Mouse (Mus musculus) liver, postnatal 0 days (tissue): ENCODE results near the gene Zmynd19. TPM values are rescaled to one million over a fixed set of nuclear protein-coding genes. Genes with fewer than 3 reads are reported as not detected.
A peak's percentile ranks its signal among the peaks of the same experiment; 100 is the strongest.

Experiments
- ATAC-seq: fragments of 200-750 bp; cut with Nextera tagmentation; 2 replicates; pipeline ENCODE4 v1.8.0; 2017; ENCODE audit warnings: mild to moderate bottlenecking, moderate library complexity
- DNase-seq: peaks from one replicate; pipeline ENCODE4 v3.0.0-alpha.2; 2016
- H3K27ac ChIP-seq: fragments of 300-500 bp; sonication (generic); 2 replicates; pipeline ENCODE4 v1.5.1; 2014; ENCODE audit warnings: antibody characterized with exemption, moderate library complexity, mild to moderate bottlenecking, low read depth
- H3K27me3 ChIP-seq: fragments of 300-500 bp; sonication (generic); 2 replicates; pipeline ENCODE4 v1.6.1; 2014; ENCODE audit warnings: low read length, control low read depth, mixed read lengths; ENCODE audit not compliant: insufficient read depth
- H3K36me3 ChIP-seq: fragments of 300-500 bp; sonication (generic); replicated peaks from 2 replicates; pipeline ENCODE4 v1.6.1; 2014; ENCODE audit warnings: mild to moderate bottlenecking, control low read depth, low read length, moderate library complexity, mixed read lengths; ENCODE audit not compliant: insufficient read depth
- H3K4me1 ChIP-seq: fragments of 300-500 bp; sonication (generic); 2 replicates; pipeline ENCODE4 v1.6.1; 2014; ENCODE audit warnings: antibody characterized with exemption, mild to moderate bottlenecking, control low read depth; ENCODE audit not compliant: insufficient read depth
- H3K4me2 ChIP-seq: fragments of 300-500 bp; sonication (generic); 2 replicates; pipeline ENCODE4 v1.6.1; 2014; ENCODE audit warnings: low read depth, mild to moderate bottlenecking, low read length, moderate library complexity, mixed read lengths
- H3K4me3 ChIP-seq: fragments of 300-500 bp; sonication (generic); 2 replicates; pipeline ENCODE4 v1.5.1; 2014; ENCODE audit warnings: low read depth, low read length
- H3K9ac ChIP-seq: fragments of 300-500 bp; sonication (generic); replicated peaks from 2 replicates; pipeline ENCODE4 v1.6.1; 2014; ENCODE audit warnings: mild to moderate bottlenecking, moderate library complexity
- H3K9me3 ChIP-seq: fragments of 300-500 bp; sonication (generic); 2 replicates; pipeline ENCODE4 v1.6.1; 2016; ENCODE audit warnings: mild to moderate bottlenecking, control low read depth, low read length, mixed read lengths
- CTCF ChIP-seq: sonication (generic); IDR thresholded peaks from 2 replicates; pipeline ENCODE4 v1.5.1; 2016; ENCODE audit warnings: antibody characterized with exemption, low read depth
- EP300 ChIP-seq: IDR thresholded peaks from 2 replicates; pipeline ENCODE4 v1.6.1; 2016; ENCODE audit warnings: antibody characterized with exemption, low read depth, mild to moderate bottlenecking
- WGBS: fragments of 180-500 bp; shearing (Covaris S2); extraction: QIAGEN DNeasy Blood & Tissue Kit; methylation state at CpG from one replicate; pipeline ENCODE4 v1.1.7; 2014; ENCODE audit not compliant: insufficient replicate concordance; 5-methylcytosine and 5-hydroxymethylcytosine counted together
- polyA plus RNA-seq: library from polyadenylated mRNA; unstranded; fragments of >200 nt; fragmentation: Nextera tagmentation; extraction: Ambion mirVana; gene quantifications from 2 replicates; pipeline ENCODE4 v1.2.1, GENCODE M21; 2015

Zmynd19 gene
- polyA plus RNA-seq, 1 experiment from 2014 or later: 6.5 TPM

GRCm38 (mm10) chr2:24925284-24925683, 24.3 kb upstream of the Zmynd19 start:
- TF ChIP-seq CTCF: no peak
- no peak for TF ChIP-seq EP300
- Histone ChIP-seq H3K9me3 (no peaks in the 10 kb centered on the region), H3K4me1 (peaks cover 8% of the 10 kb centered on the region), H3K27ac (no peak overlapping the region), H3K9ac (no peak overlapping the region), H3K27me3 (no peaks in the 10 kb centered on the region), H3K4me3 (no peak overlapping the region), H3K36me3 (peaks cover 3% of the 10 kb centered on the region; the same call in 1 of the 2 replicates), H3K4me2 (no peak overlapping the region)
- no peak for DNase-seq
- ATAC-seq: no peak
- 80% methylated on average over 8 of the region's 8 CpGs for WGBS

- no peak overlapping the region for H3K9ac ChIP-seq
- H3K4me2 ChIP-seq: no peak overlapping the region
- ATAC-seq: no peak
- peaks cover 8% of the 10 kb centered on the region for H3K4me1 ChIP-seq
- TF ChIP-seq CTCF (no peak), EP300 (no peak)
- peaks cover 3% of the 10 kb centered on the region; the same call in 1 of the 2 replicates for H3K36me3 ChIP-seq
- no peak overlapping the region for H3K4me3 ChIP-seq
- WGBS: 65% methylated on average over 9 of the region's 9 CpGs
- no peak for DNase-seq
- no peaks in the 10 kb centered on the region for H3K9me3 ChIP-seq
- H3K27me3 ChIP-seq: no peaks in the 10 kb centered on the region
- H3K27ac ChIP-seq: no peak overlapping the region
These were observed 23.1 kb upstream of the Zmynd19 start for GRCm38 (mm10) chr2:24926345-24926964.

- Histone ChIP-seq H3K4me3 (no peak overlapping the region), H3K4me1 (peaks cover 8% of the 10 kb centered on the region), H3K36me3 (peaks cover 3% of the 10 kb centered on the region; the same call in 1 of the 2 replicates), H3K9ac (no peak overlapping the region), H3K9me3 (no peaks in the 10 kb centered on the region), H3K4me2 (0 out of 2 replicates have a peak overlapping the region, but pooled peaks have one; percentile 6), H3K27ac (no peak overlapping the region), H3K27me3 (no peaks in the 10 kb centered on the region)
- ATAC-seq (no peak), DNase-seq (no peak)
- no peak for TF ChIP-seq EP300
- no peak for TF ChIP-seq CTCF
- 42% methylated on average over 7 of the region's 7 CpGs for WGBS
These were observed 22.6 kb upstream of the Zmynd19 start for GRCm38 (mm10) chr2:24926965-24927358.

- no peak for ATAC-seq
- TF ChIP-seq CTCF (no peak), EP300 (no peak)
- WGBS: 58% methylated on average over 4 of the region's 4 CpGs
- Histone ChIP-seq H3K27ac (no peak overlapping the region), H3K27me3 (no peaks in the 10 kb centered on the region), H3K4me3 (no peak overlapping the region), H3K9me3 (no peaks in the 10 kb centered on the region), H3K36me3 (peaks cover 3% of the 10 kb centered on the region; the same call in 1 of the 2 replicates), H3K9ac (no peak overlapping the region), H3K4me1 (peaks cover 8% of the 10 kb centered on the region), H3K4me2 (no peak overlapping the region)
- no peak for DNase-seq
These were observed 21.6 kb upstream of the Zmynd19 start for GRCm38 (mm10) chr2:24927810-24928479.

- ATAC-seq: no peak
- WGBS: 78% methylated on average over 2 of the region's 2 CpGs
- Histone ChIP-seq H3K4me2 (no peak overlapping the region), H3K9me3 (no peaks in the 10 kb centered on the region), H3K9ac (no peak overlapping the region), H3K36me3 (peaks cover 3% of the 10 kb centered on the region; the same call in 1 of the 2 replicates), H3K4me1 (peaks cover 13% of the 10 kb centered on the region), H3K4me3 (no peak overlapping the region), H3K27ac (no peak overlapping the region), H3K27me3 (no peaks in the 10 kb centered on the region)
- no peak for DNase-seq
- no peak for TF ChIP-seq EP300
- TF ChIP-seq CTCF: no peak
These were observed 20.5 kb upstream of the Zmynd19 start for GRCm38 (mm10) chr2:24929119-24929518.

GRCm38 (mm10) chr2:24929593-24929992, 20.0 kb upstream of the Zmynd19 start:
- peaks cover 18% of the 10 kb centered on the region for H3K4me1 ChIP-seq
- WGBS: 88% methylated on average over 5 of the region's 5 CpGs

More at GRCm38 (mm10) chr2:24929593-24929992, 20.0 kb upstream of the Zmynd19 start:
- ATAC-seq (no peak), DNase-seq (no peak)
- Histone ChIP-seq H3K36me3 (peaks cover 3% of the 10 kb centered on the region; the same call in 1 of the 2 replicates), H3K9ac (no peak overlapping the region), H3K4me2 (no peak overlapping the region), H3K9me3 (no peaks in the 10 kb centered on the region), H3K4me3 (no peak overlapping the region), H3K27ac (no peak overlapping the region), H3K27me3 (no peaks in the 10 kb centered on the region)
- TF ChIP-seq EP300: no peak
- no peak for TF ChIP-seq CTCF
